Mouse (Mus musculus): ENCODE measurements at regions not wholly inside any gene's neighbourhood (a gene's known extent, or its start where the extent isn't known, plus 50 kb on each side); places are given as distances from the start of the nearest gene placed in this dataset.

- Histone ChIP-seq H3K4me3 (ENCODE audit: low read depth, low read length) (no peak overlapping the region), H3K36me3 (replicated peaks) (no peaks in the 10 kb centered on the region)
- TF ChIP-seq CTCF (IDR thresholded peaks at IDR 0.05; ENCODE audit: low read depth, low read length) (no peak), GATA1 (IDR thresholded peaks at IDR 0.05; ENCODE audit: borderline replicate concordance, low read length) (no peak), POLR2AphosphoS5 (IDR thresholded peaks at IDR 0.05; ENCODE audit: insufficient replicate concordance, low read depth, low read length) (no peak), GATA2 (IDR thresholded peaks at IDR 0.05; ENCODE audit: borderline replicate concordance, low read depth, low read length) (no peak), TAL1 (conservative IDR thresholded peaks at IDR 0.05; ENCODE audit: low read depth, low read length) (no peak)
Observed at GRCm38 (mm10) chr16:53156352-53156751, 702.5 kb upstream of the Alcam start.

GRCm38 (mm10) chr16:53130677-53131076 is 676.8 kb upstream of the Alcam start:
- ATAC-seq (ENCODE audit: extremely low read depth, insufficient number of reproducible peaks, low FRiP score, poor library complexity, severe bottlenecking) = no peak
- TF ChIP-seq TAL1 (conservative IDR thresholded peaks at IDR 0.05; ENCODE audit: low read depth, low read length) = no peak
- no peak for TF ChIP-seq POLR2AphosphoS5 (IDR thresholded peaks at IDR 0.05; ENCODE audit: insufficient replicate concordance, low read depth, low read length)
- TF ChIP-seq CTCF (IDR thresholded peaks at IDR 0.05; ENCODE audit: low read depth, low read length) = no peak
- TF ChIP-seq GATA2 (IDR thresholded peaks at IDR 0.05; ENCODE audit: borderline replicate concordance, low read depth, low read length) = no peak
- TF ChIP-seq GATA1 (IDR thresholded peaks at IDR 0.05; ENCODE audit: borderline replicate concordance, low read length) = no peak
- Histone ChIP-seq H3K9me3 (replicated peaks) (0 out of 2 replicates have a peak, but pooled peaks cover 2% of the 10 kb centered on the region), H3K27me3 (ENCODE audit: insufficient read depth, low read length) (no peaks in the 10 kb centered on the region), H3K36me3 (replicated peaks) (no peaks in the 10 kb centered on the region), H3K4me3 (ENCODE audit: low read depth, low read length) (no peak overlapping the region), H3K4me1 (ENCODE audit: insufficient read depth, low read depth, low read length) (no peaks in the 10 kb centered on the region)
- no peak for DNase-seq (ENCODE audit: low spot score)

More at GRCm38 (mm10) chr16:53156352-53156751, 702.5 kb upstream of the Alcam start:
- DNase-seq (ENCODE audit: low spot score) = no peak
- Histone ChIP-seq H3K27me3 (ENCODE audit: insufficient read depth, low read length) (no peaks in the 10 kb centered on the region), H3K9me3 (replicated peaks) (peaks cover 3% of the 10 kb centered on the region; the same call in 1 of the 2 replicates), H3K4me1 (ENCODE audit: insufficient read depth, low read depth, low read length) (no peaks in the 10 kb centered on the region)
- no peak for ATAC-seq (ENCODE audit: extremely low read depth, insufficient number of reproducible peaks, low FRiP score, poor library complexity, severe bottlenecking)

DNA sequence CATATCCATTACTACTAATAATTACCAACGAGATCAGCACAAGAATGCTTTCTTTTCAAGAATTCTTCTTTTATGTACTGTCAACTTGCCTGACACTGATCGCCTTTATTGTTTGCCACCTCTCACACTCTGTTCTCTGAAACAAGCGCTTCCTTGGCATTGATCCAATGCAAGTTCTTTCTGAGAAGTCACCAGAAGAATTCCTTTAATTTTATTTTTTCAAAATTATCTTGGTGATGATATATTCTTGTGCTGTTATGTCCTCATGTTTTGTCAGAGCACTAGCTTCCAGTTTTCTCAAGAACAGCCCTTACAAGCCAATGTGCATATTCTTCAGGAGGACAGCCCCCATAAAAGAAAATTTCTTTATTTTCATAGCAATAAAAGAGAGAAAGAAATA is 654.9 kb upstream of the Alcam start:
- ATAC-seq (ENCODE audit: extremely low read depth, insufficient number of reproducible peaks, low FRiP score, poor library complexity, severe bottlenecking) (no peak), DNase-seq (ENCODE audit: low spot score) (no peak)
- Histone ChIP-seq H3K9me3 (replicated peaks) (0 out of 2 replicates have a peak, but pooled peaks cover 2% of the 10 kb centered on the region), H3K4me3 (ENCODE audit: low read depth, low read length) (no peak overlapping the region), H3K36me3 (replicated peaks) (no peaks in the 10 kb centered on the region), H3K27me3 (ENCODE audit: insufficient read depth, low read length) (no peaks in the 10 kb centered on the region), H3K4me1 (ENCODE audit: insufficient read depth, low read depth, low read length) (no peaks in the 10 kb centered on the region)
- TF ChIP-seq TAL1 (conservative IDR thresholded peaks at IDR 0.05; ENCODE audit: low read depth, low read length) (no peak), GATA2 (IDR thresholded peaks at IDR 0.05; ENCODE audit: borderline replicate concordance, low read depth, low read length) (no peak), GATA1 (IDR thresholded peaks at IDR 0.05; ENCODE audit: borderline replicate concordance, low read length) (no peak), POLR2AphosphoS5 (IDR thresholded peaks at IDR 0.05; ENCODE audit: insufficient replicate concordance, low read depth, low read length) (no peak), CTCF (IDR thresholded peaks at IDR 0.05; ENCODE audit: low read depth, low read length) (no peak)

DNA sequence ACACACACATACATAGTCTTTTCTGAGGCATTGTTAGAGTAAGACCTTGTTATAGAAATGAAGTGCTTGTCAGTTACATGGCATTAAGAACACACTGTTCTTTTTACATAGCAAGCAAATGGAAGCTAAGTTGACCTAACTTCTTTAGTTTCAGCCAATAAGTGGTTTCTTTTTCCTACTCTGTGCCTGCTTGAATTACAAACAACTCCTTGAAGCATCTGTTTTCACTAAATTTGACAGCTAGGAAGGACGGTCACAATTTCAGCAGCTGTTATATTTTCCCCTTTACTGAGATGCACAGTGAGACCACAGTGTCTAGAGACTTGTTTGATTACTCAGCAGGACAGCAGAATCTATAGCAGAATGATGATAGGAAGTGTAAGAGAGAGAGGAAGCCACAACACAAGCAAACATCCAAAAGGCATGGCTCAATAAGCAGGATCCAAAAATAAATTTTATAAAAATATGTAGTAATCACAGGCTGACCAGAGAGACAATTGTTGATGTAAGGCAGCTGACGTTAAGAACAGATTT is 641.6 kb upstream of the Alcam start:
- H3K4me3 ChIP-seq (ENCODE audit: low read depth, low read length) = no peak overlapping the region
- H3K27me3 ChIP-seq (ENCODE audit: insufficient read depth, low read length) = no peaks in the 10 kb centered on the region
- no peaks in the 10 kb centered on the region for H3K4me1 ChIP-seq (ENCODE audit: insufficient read depth, low read depth, low read length)
- no peaks in the 10 kb centered on the region for H3K36me3 ChIP-seq (replicated peaks)
- no peak for DNase-seq (ENCODE audit: low spot score)
- no peak for ATAC-seq (ENCODE audit: extremely low read depth, insufficient number of reproducible peaks, low FRiP score, poor library complexity, severe bottlenecking)
- TF ChIP-seq GATA2 (IDR thresholded peaks at IDR 0.05; ENCODE audit: borderline replicate concordance, low read depth, low read length) (no peak), TAL1 (conservative IDR thresholded peaks at IDR 0.05; ENCODE audit: low read depth, low read length) (no peak), CTCF (IDR thresholded peaks at IDR 0.05; ENCODE audit: low read depth, low read length) (no peak), POLR2AphosphoS5 (IDR thresholded peaks at IDR 0.05; ENCODE audit: insufficient replicate concordance, low read depth, low read length) (no peak), GATA1 (IDR thresholded peaks at IDR 0.05; ENCODE audit: borderline replicate concordance, low read length) (no peak)
- no peaks in the 10 kb centered on the region for H3K9me3 ChIP-seq (replicated peaks)

GRCm38 (mm10) chr16:53073856-53074568 is 620.1 kb upstream of the Alcam start:
- no peak for TF ChIP-seq GATA2 (IDR thresholded peaks at IDR 0.05; ENCODE audit: borderline replicate concordance, low read depth, low read length)
- TF ChIP-seq GATA1 (IDR thresholded peaks at IDR 0.05; ENCODE audit: borderline replicate concordance, low read length) = no peak
- TF ChIP-seq POLR2AphosphoS5 (IDR thresholded peaks at IDR 0.05; ENCODE audit: insufficient replicate concordance, low read depth, low read length) = no peak
- TF ChIP-seq TAL1 (conservative IDR thresholded peaks at IDR 0.05; ENCODE audit: low read depth, low read length) = no peak
- ATAC-seq (ENCODE audit: extremely low read depth, insufficient number of reproducible peaks, low FRiP score, poor library complexity, severe bottlenecking) (no peak), DNase-seq (ENCODE audit: low spot score) (no peak)
- Histone ChIP-seq H3K4me1 (ENCODE audit: insufficient read depth, low read depth, low read length) (no peaks in the 10 kb centered on the region), H3K9me3 (replicated peaks) (no peaks in the 10 kb centered on the region), H3K4me3 (ENCODE audit: low read depth, low read length) (no peak overlapping the region), H3K27me3 (ENCODE audit: insufficient read depth, low read length) (no peaks in the 10 kb centered on the region), H3K36me3 (replicated peaks) (no peaks in the 10 kb centered on the region)

DNA sequence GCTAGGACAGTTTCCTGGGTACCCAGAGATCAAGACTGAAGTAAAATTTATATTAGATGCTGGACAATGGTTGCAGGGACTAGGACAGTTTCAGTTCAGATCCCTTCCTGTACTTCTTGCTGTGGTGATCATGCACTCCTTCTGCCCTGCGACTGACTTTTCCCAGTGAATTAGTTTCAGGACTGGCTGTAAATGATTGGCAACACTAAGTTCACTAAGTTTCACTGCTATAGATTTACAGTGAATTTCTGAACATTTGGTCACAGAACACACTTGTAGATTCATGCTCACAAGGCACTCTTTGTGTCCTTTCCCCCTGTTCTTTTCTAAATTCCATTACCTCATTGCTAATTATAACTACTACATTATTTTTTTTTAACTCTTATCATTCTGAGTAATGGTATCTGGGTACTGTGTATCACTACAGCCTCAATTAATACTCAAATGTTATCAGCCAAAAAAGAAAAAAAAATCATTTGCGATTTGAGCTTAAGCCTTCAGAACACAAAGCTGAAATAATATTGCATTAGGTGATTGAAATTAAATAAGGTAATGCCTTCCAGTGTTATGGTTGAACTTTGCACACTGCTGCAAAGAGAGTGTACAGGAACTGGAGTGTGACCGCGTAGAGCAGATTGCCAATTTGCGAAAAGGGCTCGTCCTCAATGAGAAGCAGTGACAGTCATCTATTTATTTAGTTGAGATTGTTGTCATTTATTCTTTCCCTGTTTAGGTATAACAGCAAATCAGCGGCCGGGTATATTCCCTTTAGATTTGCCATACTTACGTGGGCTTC is 618.2 kb upstream of the Alcam start:
- no peak for TF ChIP-seq GATA2 (IDR thresholded peaks at IDR 0.05; ENCODE audit: borderline replicate concordance, low read depth, low read length)
- no peak for TF ChIP-seq CTCF (IDR thresholded peaks at IDR 0.05; ENCODE audit: low read depth, low read length)
- TF ChIP-seq GATA1 (IDR thresholded peaks at IDR 0.05; ENCODE audit: borderline replicate concordance, low read length) = no peak
- TF ChIP-seq TAL1 (conservative IDR thresholded peaks at IDR 0.05; ENCODE audit: low read depth, low read length) = no peak
- no peak for TF ChIP-seq POLR2AphosphoS5 (IDR thresholded peaks at IDR 0.05; ENCODE audit: insufficient replicate concordance, low read depth, low read length)
- Histone ChIP-seq H3K4me3 (ENCODE audit: low read depth, low read length) (no peak overlapping the region), H3K36me3 (replicated peaks) (no peaks in the 10 kb centered on the region), H3K27me3 (ENCODE audit: insufficient read depth, low read length) (no peaks in the 10 kb centered on the region), H3K9me3 (replicated peaks) (no peaks in the 10 kb centered on the region), H3K4me1 (ENCODE audit: insufficient read depth, low read depth, low read length) (no peaks in the 10 kb centered on the region)
- no peak for DNase-seq (ENCODE audit: low spot score)
- ATAC-seq (ENCODE audit: extremely low read depth, insufficient number of reproducible peaks, low FRiP score, poor library complexity, severe bottlenecking) = no peak
